Mouse (Mus musculus) hindbrain, embryonic 14.5 days (tissue): ENCODE measurements around the gene Atp2a1. TPM values are rescaled to one million over a fixed set of nuclear protein-coding genes. Genes with fewer than 3 reads are reported as not detected.
A peak's percentile ranks its signal among the peaks of the same experiment; 100 is the strongest.

ENCODE experiments used
- ATAC-seq: fragments of 200-750 bp; cut with Nextera tagmentation; 2 replicates; pipeline ENCODE4 v1.8.0; 2017; ENCODE audit warnings: moderate number of reproducible peaks, mild to moderate bottlenecking, moderate TSS enrichment, moderate library complexity; ENCODE audit not compliant: low FRiP score
- DNase-seq: peaks from one replicate; pipeline ENCODE4 v3.0.0-alpha.2; 2015; ENCODE audit warnings: low spot score
- H3K27ac ChIP-seq: fragments of 300-500 bp; sonication (generic); 2 replicates; pipeline ENCODE4 v1.5.1; 2014; ENCODE audit warnings: mild to moderate bottlenecking, moderate library complexity
- H3K27me3 ChIP-seq: fragments of 300-500 bp; sonication (generic); 2 replicates; pipeline ENCODE4 v1.6.1; 2014; ENCODE audit warnings: mild to moderate bottlenecking, low read length, mixed read lengths; ENCODE audit not compliant: control insufficient read depth, insufficient read depth
- H3K36me3 ChIP-seq: fragments of 300-500 bp; sonication (generic); replicated peaks from 2 replicates; pipeline ENCODE4 v1.6.1; 2014; ENCODE audit not compliant: control insufficient read depth, insufficient read depth
- H3K4me1 ChIP-seq: fragments of 300-500 bp; sonication (generic); replicated peaks from 2 replicates; pipeline ENCODE4 v1.6.1; 2014; ENCODE audit warnings: antibody characterized with exemption, low read length, mixed read lengths; ENCODE audit not compliant: control insufficient read depth, insufficient read depth
- H3K4me2 ChIP-seq: fragments of 300-500 bp; sonication (generic); replicated peaks from 2 replicates; pipeline ENCODE4 v1.6.1; 2014; ENCODE audit warnings: mild to moderate bottlenecking, moderate library complexity
- H3K4me3 ChIP-seq: fragments of 300-500 bp; sonication (generic); replicated peaks from 2 replicates; pipeline ENCODE4 v1.5.1; 2014; ENCODE audit warnings: mild to moderate bottlenecking, low read length
- H3K9ac ChIP-seq: fragments of 300-500 bp; sonication (generic); 2 replicates; pipeline ENCODE4 v1.6.1; 2014
- H3K9me3 ChIP-seq: fragments of 300-500 bp; sonication (generic); 2 replicates; pipeline ENCODE4 v1.6.1; 2016; ENCODE audit warnings: low read length; ENCODE audit not compliant: control insufficient read depth
- WGBS: fragments of 180-500 bp; shearing (Covaris S2); extraction: QIAGEN DNeasy Blood & Tissue Kit; methylation state at CpG from one replicate; pipeline ENCODE4 v1.1.7; 2014; 5-methylcytosine and 5-hydroxymethylcytosine counted together
- polyA plus RNA-seq: library from polyadenylated mRNA; unstranded; fragments of >200 nt; fragmentation: Nextera tagmentation; extraction: Ambion mirVana; gene quantifications from 2 replicates; pipeline ENCODE4 v1.2.1, GENCODE M21; 2014

The Atp2a1 gene
- polyA plus RNA-seq, 1 experiment from 2014 or later: 0.31 TPM

DNA sequence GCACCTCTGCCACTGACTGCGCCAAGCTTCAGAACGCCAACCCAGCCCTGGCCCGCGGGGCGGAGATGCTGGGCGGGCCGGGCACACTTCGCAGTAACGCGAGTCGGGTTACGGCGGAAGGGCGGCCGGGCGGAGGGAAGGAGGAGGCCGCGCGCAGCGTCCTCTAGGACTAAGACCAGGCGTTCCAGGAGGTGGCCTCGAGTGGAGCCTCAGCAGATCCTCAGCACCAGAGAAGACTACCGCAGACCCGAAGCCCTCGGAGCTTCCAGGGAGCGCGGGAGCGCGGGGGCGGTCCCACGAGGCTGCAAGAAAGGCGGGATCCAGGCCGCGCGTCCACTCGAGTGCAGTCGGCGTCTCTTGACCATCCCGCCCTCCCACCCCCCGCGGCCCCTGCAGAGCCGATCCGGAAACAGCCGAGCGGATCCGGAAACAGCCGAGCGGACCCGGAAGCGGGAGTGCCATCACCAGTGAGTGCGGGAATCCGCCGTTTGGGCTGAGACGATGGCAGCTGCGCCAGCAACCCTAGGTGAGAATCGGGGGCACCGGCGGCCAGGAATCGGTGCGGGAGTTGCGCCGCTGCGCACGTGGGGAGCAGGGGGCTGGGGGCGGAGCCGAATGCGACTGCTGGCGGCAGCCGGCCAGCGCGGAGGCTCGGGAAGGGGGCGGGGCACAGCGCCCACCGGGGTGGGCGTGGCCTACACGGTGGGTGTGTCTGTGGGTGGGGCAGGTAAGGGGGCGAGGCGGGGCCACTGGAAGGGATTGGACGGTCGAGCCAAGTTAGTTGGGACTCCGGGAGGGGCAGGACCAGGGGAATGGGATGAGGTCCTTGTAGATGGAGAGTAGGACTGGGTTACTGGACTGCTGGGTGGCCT is 34.0 kb downstream of the Atp2a1 start, which contains the start of gene Rabep2:
Gene Rabep2 (plus strand): TSS at position 129 of the 872 bp plus-strand sequence.
- H3K36me3 ChIP-seq: 0 out of 2 replicates have a peak, but pooled peaks cover 11% of the 10 kb centered on the region
- under 1% methylated on average over 76 of the region's 82 CpGs for WGBS

DNA sequence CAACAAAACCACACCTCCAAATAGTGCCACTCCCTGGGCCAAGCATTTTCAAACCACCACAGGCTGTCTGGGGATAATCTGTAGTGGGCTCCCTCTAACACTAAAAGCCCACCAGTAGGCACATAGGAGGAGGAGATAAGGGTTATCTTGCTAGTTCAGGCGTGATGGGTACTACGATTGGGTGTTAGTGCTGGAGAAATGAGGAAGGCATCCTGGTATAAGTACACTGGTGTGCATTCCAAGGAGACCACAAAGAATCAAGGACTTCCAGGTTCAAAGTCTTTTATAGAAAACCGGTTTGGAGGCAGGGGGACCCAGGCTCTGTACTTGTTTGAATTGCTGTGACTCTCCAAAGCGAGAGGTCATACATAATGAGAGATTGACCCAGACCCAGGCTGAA is 34.8 kb downstream of the Atp2a1 start:
- peak; percentile 25 for DNase-seq
- peak overlapping the region; percentile 88 for H3K9ac ChIP-seq
- peaks cover 14% of the 10 kb centered on the region for H3K4me1 ChIP-seq
- peak overlapping the region; percentile 63 for H3K4me3 ChIP-seq
- H3K27me3 ChIP-seq: no peaks in the 10 kb centered on the region
- H3K9me3 ChIP-seq: no peaks in the 10 kb centered on the region
- WGBS: 21% methylated on average over 4 of the region's 4 CpGs
- ATAC-seq: no peak
- peak overlapping the region; percentile 90 for H3K27ac ChIP-seq
- peak overlapping the region; percentile 78 for H3K4me2 ChIP-seq
- 0 out of 2 replicates have a peak, but pooled peaks cover 9% of the 10 kb centered on the region for H3K36me3 ChIP-seq

More for the DNA sequence above, 34.0 kb downstream of the Atp2a1 start, which contains the start of gene Rabep2:
- Histone ChIP-seq H3K4me2 (peak within 1 kb of the TSS; percentile 78), H3K9me3 (no peaks in the 10 kb centered on the region), H3K27ac (peak within 1 kb of the TSS; percentile 90), H3K9ac (peak within 1 kb of the TSS; percentile 88), H3K27me3 (no peaks in the 10 kb centered on the region), H3K4me1 (peaks cover 14% of the 10 kb centered on the region), H3K4me3 (peak within 1 kb of the TSS; percentile 63)
- ATAC-seq (peak; percentile 93), DNase-seq (peak; percentile 94)

DNA sequence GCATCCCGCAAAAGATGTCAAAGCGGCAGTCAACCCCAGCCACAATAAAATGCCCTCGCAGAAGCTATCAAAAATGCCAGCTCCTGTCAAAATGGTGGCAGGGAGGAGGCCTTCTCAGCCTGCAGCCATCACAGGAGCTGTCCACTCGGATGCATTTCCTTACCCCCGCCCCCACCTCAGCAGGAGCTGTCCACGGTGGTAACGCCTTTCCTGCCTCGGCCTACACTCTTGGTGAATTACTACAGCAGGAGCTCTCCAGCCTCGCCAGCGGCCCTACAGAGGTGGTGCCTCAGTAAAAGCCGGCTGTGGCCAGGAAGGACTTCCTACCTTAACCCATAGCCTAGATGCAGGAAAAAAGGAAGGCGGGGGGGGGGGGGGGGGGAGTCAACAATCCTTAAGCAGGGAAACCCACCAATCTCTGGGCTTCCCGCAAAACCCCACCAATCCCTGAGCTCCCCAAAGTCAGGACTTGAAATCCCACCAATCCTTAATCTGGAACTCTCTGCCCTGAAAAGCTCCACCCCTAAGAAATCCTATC is 35.5 kb downstream of the Atp2a1 start:
- no peak overlapping the region for H3K4me3 ChIP-seq
- no peak for ATAC-seq
- H3K4me1 ChIP-seq: peaks cover 14% of the 10 kb centered on the region
- H3K4me2 ChIP-seq: no peak overlapping the region
- H3K9me3 ChIP-seq: no peaks in the 10 kb centered on the region
- no peak overlapping the region for H3K27ac ChIP-seq
- 68% methylated on average over 12 of the region's 13 CpGs for WGBS
- DNase-seq: no peak
- no peaks in the 10 kb centered on the region for H3K27me3 ChIP-seq
- 0 out of 2 replicates have a peak, but pooled peaks cover 5% of the 10 kb centered on the region for H3K36me3 ChIP-seq
- no peak overlapping the region for H3K9ac ChIP-seq

DNA sequence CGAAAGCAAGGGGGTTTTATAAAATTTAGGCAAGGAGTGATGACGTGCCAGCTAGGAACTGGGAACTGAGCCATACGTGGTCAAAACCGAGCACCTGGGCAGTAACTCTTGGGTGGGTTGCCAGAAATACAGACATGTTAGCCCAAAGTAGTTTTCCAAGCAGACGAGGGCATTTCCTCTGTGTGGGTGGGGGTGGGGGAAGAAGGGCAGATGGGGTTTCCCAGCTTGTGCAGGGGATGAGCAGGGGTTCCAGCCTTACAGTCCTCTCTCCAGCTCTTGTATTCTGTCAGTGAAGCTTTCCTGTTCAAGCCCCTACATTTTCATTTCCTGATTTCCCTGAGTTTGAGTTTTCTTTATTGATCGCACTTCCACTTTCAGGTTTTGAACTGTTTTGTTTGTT is 38.7 kb downstream of the Atp2a1 start:
- Histone ChIP-seq H3K27me3 (no peaks in the 10 kb centered on the region), H3K9ac (no peak overlapping the region), H3K4me3 (no peak overlapping the region), H3K36me3 (no peaks in the 10 kb centered on the region), H3K9me3 (no peaks in the 10 kb centered on the region), H3K4me1 (peaks cover 8% of the 10 kb centered on the region; the same call in 1 of the 2 replicates), H3K4me2 (no peak overlapping the region), H3K27ac (no peak overlapping the region)
- 83% methylated on average over 6 of the region's 6 CpGs for WGBS
- DNase-seq (no peak), ATAC-seq (no peak)

DNA sequence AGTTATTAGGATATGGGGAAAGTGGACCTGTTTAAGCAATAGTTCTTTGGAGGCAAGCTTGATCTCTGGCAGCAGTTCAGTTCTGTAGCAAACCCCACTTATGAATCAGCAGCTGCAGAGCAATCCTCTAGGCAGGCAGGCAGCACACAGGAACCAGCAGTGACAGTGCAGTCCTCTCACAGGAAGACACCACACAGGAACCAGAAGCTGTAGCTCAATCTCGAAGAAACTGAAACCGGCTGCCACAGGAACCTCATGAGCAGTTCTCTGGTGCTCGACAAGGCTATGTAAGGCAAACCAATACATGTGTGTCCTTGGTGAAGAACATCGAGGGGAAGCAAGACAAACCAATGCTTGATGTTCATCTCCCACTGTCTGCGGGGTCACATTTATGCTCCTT is 41.2 kb downstream of the Atp2a1 start:
- H3K27me3 ChIP-seq: no peaks in the 10 kb centered on the region
- H3K36me3 ChIP-seq: no peaks in the 10 kb centered on the region
- H3K9me3 ChIP-seq: no peaks in the 10 kb centered on the region
- no peak overlapping the region for H3K27ac ChIP-seq
- ATAC-seq: no peak
- no peak for DNase-seq
- no peak overlapping the region for H3K4me2 ChIP-seq
- no peaks in the 10 kb centered on the region for H3K4me1 ChIP-seq
- no peak overlapping the region for H3K4me3 ChIP-seq
- WGBS: 92% methylated on average over 5 of the region's 5 CpGs
- no peak overlapping the region for H3K9ac ChIP-seq

DNA sequence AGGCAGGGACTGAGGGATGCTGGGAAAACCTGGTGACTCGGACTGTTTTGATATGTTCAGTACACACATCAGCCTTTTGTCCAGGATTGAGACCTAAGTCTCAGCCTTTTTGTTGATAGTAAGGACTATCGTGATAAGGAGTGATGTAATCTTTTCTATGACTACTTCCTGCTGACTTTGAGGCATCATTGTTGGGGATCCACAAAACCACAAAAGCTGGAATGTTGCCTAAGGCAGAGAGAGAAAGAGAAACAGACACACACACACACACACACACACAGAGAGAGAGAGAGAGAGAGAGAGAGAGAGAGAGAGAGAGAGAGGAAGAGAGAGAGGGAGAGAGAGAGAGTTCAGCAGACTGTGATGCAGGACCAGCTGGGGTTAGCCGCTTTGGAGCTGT is 44.4 kb downstream of the Atp2a1 start:
- Histone ChIP-seq H3K4me3 (no peak overlapping the region), H3K27me3 (no peaks in the 10 kb centered on the region), H3K9ac (no peak overlapping the region), H3K36me3 (no peaks in the 10 kb centered on the region), H3K4me1 (no peaks in the 10 kb centered on the region), H3K9me3 (no peaks in the 10 kb centered on the region), H3K4me2 (no peak overlapping the region), H3K27ac (no peak overlapping the region)
- DNase-seq (no peak), ATAC-seq (no peak)
- WGBS: 72% methylated on average over 3 of the region's 3 CpGs

DNA sequence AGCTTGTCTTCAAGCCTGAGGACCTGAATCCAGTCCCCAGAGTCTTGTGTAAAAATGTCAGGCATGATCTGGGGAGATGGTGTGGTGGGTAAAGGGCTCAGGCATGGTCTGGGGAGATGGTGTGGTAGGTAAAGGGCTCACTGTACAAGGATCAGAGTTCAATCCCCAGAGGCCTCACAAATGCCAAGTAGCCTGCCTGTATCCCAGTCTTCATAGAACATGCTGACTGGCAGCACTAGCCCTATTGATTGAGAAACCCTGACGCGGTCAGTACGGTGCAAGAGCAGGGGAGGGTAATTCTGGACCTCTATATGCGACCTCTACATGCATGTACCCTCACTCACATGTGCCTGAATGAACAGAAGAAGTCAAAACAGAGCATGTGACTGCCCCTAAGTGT is 45.3 kb downstream of the Atp2a1 start:
- Histone ChIP-seq H3K4me2 (no peak overlapping the region), H3K4me3 (no peak overlapping the region), H3K9ac (no peak overlapping the region), H3K4me1 (no peaks in the 10 kb centered on the region), H3K27ac (no peak overlapping the region), H3K36me3 (no peaks in the 10 kb centered on the region), H3K27me3 (no peaks in the 10 kb centered on the region), H3K9me3 (no peaks in the 10 kb centered on the region)
- ATAC-seq: no peak
- DNase-seq: no peak
- WGBS: 82% methylated on average over 4 of the region's 4 CpGs

DNA sequence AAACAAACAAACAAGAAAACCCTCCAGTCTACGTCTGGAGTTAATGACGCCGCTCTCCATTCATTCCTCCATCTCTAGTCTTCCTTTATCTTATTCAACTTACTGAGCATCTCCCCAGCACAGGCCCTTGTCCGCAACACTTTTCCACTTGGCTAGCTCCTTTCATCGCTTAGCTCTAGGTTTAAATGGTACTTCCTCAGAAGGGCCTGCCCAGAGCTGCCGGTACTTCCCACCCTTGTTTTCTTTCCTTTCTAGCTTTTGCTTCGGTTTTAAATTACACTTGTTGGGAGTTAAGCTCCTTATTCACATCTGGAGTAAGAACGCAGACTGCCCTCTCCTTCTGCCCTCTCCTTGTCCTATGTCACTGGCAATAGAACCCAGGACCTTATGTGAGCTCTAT is 45.9 kb downstream of the Atp2a1 start:
- ATAC-seq (no peak), DNase-seq (no peak)
- Histone ChIP-seq H3K27me3 (no peaks in the 10 kb centered on the region), H3K9me3 (no peaks in the 10 kb centered on the region), H3K27ac (no peak overlapping the region), H3K4me1 (no peaks in the 10 kb centered on the region), H3K36me3 (no peaks in the 10 kb centered on the region), H3K9ac (no peak overlapping the region), H3K4me3 (no peak overlapping the region), H3K4me2 (no peak overlapping the region)
- 16% methylated on average over 8 of the region's 8 CpGs for WGBS

DNA sequence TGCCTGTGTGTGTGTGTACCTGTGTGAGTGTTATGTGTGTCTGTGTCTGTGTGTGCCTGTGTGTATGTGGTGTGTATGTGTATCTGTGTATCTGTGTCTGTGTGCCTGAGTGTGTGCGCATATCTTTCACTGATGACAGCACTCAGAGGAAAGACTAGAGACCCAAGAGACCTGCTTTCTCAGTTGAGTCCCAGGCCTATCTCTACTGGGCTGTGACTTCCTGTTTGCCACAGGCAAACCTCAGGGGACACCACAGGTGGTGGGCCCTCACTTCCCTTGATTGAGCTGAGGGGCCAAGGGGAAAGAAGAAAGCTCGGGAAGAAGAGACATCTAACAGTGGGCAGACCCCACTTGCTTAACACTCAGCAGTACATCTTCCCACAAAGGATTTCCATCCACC is 46.3 kb downstream of the Atp2a1 start:
- WGBS: 60% methylated on average over 2 of the region's 2 CpGs
- H3K9me3 ChIP-seq: no peaks in the 10 kb centered on the region
- no peak overlapping the region for H3K9ac ChIP-seq
- no peak overlapping the region for H3K27ac ChIP-seq
- no peak overlapping the region for H3K4me3 ChIP-seq
- DNase-seq: no peak
- no peak for ATAC-seq
- no peaks in the 10 kb centered on the region for H3K27me3 ChIP-seq
- H3K4me2 ChIP-seq: no peak overlapping the region
- H3K4me1 ChIP-seq: no peaks in the 10 kb centered on the region
- H3K36me3 ChIP-seq: no peaks in the 10 kb centered on the region
